Mouse (Mus musculus) stomach, postnatal 0 days (tissue): ENCODE results near the gene Snx29.

Source experiments
- CTCF ChIP-seq: IDR thresholded peaks from 2 replicates; pipeline ENCODE4 v1.5.1; 2016; ENCODE audit warnings: antibody characterized with exemption, low read depth, mild to moderate bottlenecking, moderate library complexity
- EP300 ChIP-seq: optimal IDR thresholded peaks from 2 replicates; pipeline ENCODE3; 2016; ENCODE audit warnings: antibody characterized with exemption

DNA sequence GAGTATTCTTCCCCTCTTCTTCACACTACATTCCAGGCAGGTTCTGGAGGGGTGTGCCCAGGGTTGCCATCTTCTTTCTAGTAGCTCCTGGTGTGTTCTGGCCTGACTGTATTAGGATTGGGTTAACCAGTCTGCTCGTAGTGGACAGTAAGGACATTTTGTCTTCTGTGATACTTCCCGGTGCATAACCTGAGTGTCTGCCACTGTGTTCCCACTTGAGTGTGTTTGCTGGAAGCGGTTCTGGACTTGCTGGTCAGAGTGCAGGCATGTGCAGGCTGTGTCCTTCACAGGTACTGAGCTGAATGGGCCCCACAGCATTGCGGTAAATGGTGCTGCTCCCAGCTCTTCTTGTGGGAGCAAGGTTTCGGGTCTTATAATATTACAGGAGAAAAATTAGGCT is 125.2 kb downstream of the Snx29 start:
- TF ChIP-seq CTCF (no peak), EP300 (no peak)
